Mouse (Mus musculus) kidney, adult 8-10 months (tissue): ENCODE results near the gene Prkci.
A peak's percentile ranks its signal among the peaks of the same experiment; 100 is the strongest.

ENCODE experiments used
- DNase-seq, 2 experiments: peaks; one replicate each; pipeline ENCODE4 v3.0.0; 2022

The Prkci gene

DNA sequence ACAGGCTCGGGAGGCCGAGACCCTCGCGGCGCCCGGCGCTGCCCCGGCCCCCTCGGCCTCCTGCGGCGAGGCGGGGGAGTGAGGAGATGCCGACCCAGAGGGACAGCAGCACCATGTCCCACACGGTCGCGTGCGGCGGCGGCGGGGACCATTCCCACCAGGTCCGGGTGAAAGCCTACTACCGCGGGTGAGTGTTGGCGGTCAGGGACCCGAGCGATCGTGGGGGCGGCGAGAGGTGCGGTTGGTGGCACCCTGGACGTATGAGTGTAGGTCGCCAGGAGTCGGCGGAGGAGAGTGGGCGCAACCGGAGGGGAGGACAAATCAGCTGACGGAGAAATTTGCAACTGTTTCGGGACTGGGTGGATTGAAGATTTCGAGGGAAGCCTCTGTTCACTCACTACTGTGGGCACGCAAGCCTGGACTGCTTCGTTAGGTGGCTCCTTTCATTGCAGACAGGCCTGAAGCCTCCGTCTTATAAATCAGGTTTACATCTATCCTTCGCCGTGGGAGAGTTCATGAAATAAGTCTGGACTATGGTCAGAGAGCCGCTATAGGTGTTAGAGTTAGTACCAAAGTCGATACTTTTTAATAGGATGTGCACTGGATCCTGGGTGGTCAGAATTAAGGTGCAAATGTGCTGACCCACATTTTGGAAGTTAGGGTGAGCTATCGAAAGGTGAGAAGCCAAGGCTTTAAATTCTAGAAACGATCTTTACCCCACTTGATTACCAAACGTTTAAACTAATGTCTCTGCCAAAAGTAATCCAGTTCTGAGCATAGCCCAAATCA, 546 bp downstream of the Prkci start:
- DNase-seq = no peak

GRCm38 (mm10) chr3:30996688-30997014, 1.1 kb downstream of the Prkci start:
- no peak for DNase-seq

DNA sequence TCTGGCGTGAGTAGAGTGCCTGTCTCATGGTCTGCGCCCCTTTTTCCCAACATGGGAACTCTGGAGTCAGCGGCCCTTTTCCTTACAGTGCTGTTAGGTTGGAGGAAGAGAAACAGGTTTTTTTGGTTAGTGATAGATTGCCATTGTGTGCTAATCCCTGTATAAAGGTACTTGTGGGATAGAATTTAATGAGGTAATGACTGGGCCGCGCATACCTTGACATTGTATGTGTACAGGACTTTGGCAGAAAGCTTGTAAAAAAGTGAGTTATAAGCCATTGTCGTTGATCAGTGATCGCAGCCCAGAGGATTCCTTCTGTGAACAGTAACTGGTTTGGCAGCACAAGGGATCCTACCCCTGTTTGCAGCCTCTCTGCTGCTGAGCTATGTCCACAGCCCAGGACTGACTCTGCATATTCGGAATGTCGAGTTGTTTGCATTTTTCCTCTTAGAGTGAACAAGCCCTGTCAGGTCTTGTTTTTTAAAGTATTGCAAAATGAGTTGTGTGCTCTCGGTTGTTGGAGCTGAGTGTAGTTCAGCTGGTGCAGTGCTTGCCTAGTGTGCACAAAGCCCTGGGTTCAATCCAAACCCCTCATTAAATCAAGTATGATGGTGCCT, 4.0 kb downstream of the Prkci start:
- no peak for DNase-seq

DNA sequence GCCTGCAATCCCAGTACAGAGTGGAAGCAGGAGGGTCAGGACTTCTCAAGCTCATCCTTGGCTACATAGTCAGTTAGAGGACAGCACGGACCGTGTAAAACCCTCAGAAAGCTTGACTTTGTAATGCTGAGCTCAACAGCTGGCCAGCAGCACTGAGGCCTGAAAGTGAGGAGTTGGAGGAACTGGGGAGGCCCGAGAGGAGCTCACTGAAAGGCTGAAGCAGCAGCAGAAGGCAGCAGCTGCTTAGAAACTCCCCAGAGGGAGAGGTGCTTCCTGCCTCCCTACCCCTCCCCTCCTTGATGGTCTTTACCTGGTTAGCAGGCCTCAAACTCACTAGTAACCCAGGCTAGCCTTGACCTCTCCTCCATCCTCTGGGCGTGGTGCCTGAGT, 4.5 kb downstream of the Prkci start:
- no peak for DNase-seq

GRCm38 (mm10) chr3:31001048-31001676, 5.6 kb downstream of the Prkci start:
- no peak for DNase-seq

DNA sequence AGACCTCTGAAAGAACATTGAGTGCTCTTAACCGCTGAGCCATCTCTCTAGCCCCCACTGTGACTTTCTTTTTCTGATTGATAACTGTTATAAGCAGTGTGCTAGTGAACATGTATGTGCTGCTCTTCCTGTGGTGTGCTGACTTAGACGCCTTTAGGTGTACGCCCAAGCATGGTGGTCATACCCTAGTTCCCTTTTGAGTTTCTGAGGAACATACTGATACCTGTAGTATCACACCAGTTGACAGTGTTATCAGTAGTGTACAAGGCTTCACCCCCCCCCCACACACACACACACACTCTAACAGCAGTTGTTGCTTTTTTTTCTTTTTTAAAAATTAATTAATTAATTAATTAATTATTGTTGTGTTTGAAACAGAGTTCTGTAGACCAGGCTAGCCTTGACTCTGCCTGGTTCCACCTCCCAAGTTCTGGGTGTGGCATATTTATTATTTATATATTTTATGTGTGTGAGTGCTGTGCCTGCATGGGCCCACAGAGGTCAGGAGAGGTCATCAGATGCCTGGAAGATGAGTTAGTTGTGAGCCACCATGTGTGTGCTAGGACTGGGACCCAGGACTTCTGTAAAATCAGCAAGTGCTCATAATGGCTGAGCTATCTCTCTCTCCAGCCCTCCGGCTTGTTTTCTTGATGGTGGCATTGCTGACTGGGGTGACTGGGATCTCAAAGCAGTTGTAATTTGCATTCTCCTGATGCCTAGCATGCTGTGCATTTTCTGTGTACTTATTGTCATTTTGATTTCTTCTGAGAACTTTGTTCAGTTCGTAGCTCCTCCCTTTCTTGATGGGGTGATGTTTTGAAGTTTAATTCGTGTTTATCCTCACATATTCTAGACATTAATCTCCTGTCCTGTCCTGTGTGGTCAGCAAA, 9.0 kb downstream of the Prkci start:
- DNase-seq = no peak

- no peak for DNase-seq
These were observed 18.8 kb downstream of the Prkci start for GRCm38 (mm10) chr3:31014374-31014773.

- DNase-seq = no peak
These were observed 20.3 kb downstream of the Prkci start for GRCm38 (mm10) chr3:31015682-31016443.

DNA sequence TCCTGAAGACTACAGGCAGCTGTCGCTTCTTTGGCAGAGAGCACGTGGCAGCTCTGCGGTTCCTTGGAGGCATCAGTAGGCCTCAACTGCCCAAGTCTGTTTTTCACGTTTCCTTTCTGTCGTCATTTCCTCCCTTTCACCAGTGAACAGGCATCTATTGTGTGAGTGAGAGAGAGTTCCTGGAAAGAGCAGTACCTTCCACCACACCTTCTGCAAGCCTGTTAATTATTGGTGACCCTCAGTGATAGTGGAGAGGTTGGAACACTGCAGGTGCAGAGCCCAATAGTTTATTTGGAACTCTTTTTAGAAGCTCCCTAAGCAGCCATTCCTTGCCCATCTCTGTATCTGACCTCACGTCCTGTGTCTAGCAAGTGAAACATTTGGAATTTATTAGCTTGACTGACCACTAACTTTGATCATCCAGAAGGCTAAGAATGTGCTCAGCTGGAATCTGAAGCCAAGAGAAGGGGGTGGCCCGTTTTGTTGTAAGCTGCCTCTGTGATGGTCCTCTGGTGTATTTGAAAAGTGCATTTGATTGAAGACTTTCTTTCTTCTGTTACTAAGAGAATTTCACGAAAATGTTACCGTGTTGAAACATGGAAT, 21.1 kb downstream of the Prkci start:
- no peak for DNase-seq

DNA sequence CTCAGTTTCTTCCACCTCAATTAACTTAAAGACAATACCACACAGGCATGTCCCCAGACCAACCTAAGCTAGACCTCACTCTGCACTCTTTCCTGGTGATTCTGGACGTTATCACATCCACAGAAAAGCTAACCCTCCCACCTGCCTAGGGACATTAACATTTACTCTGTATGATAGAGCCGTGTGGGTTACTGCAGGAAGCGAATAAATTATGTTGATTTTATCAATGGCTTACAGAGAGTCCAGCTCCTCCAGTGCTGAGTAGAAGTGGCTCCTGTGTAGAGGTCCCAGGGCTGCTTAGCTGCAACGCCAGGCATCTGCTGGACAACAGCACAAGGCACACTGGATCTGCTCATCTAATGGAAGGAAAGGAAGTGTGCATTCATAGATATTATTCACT, 22.1 kb downstream of the Prkci start:
- DNase-seq = no peak

GRCm38 (mm10) chr3:31019287-31019686, 23.7 kb downstream of the Prkci start:
- no peak for DNase-seq

- DNase-seq = no peak
These were observed 24.4 kb downstream of the Prkci start for GRCm38 (mm10) chr3:31019793-31020447.

GRCm38 (mm10) chr3:31020656-31021055, 25.1 kb downstream of the Prkci start:
- DNase-seq = no peak

DNA sequence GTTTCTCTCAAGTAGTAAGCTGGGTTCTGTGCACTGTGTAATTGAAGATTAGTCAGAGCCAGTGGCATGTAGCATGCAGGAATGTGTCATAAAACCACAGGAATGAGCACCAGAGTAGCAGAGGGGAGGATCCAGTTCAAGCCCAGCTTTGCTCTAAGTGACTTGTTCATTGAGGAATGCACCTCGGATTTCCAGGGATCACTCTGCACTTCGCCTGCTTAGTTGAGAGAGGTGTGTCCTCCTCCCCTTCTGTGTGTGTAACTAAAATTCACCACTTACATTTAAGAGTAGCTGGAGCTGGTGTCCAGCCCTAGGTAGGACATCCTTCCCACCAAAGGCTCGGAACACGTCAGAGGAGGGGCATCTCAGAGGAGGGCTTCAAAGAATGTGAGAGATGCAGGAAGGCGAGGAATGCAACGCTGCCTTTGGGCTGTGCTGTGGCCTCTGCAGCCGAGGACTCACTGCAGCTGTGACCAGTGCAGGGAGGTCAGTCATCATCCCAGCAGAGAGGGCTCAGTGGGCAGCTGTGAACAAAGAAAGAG, 27.4 kb downstream of the Prkci start:
- DNase-seq = peak; percentile 16 to 51

DNA sequence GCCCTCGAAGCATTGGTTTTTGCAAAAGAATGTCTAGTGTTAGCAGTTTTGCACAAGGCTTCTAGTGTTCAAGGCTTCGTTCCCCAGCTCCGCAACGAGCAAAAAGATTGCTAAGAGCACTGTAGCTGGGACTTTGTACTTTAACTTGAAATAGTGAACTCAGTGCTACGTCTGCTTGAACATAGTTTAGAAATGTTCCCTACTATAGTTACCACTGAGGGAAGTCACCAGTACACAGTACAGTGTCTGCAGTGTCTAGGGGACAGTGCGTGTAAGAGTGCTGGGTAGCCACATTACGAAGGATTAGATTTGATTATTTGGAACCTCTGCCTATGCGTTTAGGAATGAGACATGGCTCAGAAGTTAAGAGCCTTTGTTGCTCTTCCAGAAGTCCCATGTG, 32.2 kb downstream of the Prkci start:
- no peak for DNase-seq

- no peak for DNase-seq
These were observed 36.1 kb downstream of the Prkci start for GRCm38 (mm10) chr3:31031621-31032020.

DNA sequence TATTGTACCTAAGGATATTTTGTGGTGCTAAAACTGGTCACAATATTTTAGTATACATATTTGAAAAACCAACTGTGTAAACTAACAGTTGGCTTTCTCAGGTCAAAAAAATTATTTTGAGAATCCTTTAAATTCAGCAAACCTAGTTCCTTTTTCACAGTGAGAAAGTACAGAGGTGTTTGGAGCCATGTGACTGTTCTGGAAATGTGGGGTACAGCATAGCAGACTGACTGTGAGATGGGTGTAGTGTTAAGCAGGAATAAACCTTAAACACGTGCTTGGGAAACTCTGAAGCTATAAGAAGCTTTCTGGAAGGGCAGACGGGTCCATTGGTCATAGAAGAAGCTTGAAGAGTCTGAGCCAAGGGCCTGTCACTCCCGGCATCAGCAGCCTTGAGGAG, 38.1 kb downstream of the Prkci start:
- DNase-seq = no peak

DNA sequence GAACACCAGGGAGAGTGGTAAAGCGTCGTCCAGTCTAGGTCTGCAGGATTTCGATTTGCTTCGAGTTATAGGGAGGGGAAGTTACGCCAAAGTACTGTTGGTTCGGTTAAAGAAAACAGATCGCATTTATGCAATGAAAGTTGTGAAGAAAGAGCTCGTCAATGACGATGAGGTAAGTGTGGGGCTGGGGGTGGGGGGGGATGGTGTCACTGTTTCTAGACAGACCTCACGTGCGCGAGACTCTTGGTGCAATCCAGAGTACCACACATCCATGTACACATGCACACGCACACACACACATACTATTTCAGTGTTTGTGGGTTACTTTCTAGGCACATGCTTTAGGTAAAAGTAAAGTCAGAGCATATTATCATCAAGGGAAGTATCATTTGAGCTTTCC, 42.3 kb downstream of the Prkci start:
- no peak for DNase-seq

DNA sequence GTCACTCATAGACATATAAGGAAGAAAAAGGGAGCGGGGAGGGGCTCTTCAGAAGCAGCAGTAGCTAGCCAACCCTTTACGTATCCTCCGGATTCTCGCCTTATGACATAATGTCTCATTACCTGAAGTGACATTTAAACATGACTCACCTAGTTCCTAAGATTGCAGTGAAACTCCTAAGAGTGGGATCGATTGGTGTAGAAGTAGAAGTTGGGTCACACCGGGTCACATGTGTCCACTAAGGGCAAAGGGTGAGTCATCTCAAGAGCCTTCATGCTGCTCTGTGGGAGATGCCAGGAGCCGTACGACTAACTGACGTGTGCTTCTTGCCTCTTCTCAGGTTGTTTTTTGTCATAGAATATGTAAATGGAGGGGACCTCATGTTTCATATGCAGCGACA, 43.1 kb downstream of the Prkci start:
- no peak for DNase-seq

DNA sequence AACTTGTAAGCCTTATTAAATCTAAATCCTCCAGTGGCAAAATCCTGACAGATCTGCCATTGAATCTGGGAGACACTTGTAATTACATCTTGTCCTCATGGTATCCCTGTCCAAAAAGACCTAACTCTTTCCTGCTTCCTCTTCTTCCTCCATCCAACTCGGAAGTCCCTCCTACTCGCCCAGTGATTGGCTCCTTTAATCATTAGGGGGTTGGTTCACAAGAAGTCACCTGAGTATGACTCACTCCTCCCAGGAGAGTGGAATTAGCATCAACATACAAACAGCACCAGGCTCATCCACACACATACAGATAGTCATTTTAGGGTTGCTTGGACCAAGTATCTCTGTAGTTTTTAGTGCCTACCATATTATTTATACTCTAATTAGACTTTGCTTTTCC, 47.4 kb downstream of the Prkci start:
- DNase-seq = no peak

DNA sequence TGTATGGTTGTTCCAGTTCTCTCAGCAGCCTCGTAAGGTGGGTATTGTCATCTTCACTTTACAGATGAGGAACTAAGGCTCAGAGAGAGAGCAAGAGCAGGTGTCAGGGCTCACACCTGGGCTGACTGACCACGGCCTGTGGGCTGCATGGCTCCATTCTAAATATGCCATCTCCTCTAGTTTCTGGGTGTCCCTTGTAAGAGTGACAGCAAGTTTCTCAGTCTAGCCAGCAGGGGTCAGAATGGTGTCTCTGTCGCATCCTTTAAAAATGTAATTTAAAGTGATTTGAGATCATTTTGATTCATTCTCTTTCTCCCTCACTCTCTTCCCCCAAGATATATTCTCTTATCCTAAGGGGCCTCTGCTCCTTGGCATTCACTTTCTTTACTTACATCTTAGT, 51.7 kb downstream of the Prkci start:
- no peak for DNase-seq
